Mouse (Mus musculus) liver, postnatal 0 days (tissue): ENCODE results near the gene Aldh3b1. TPM values are rescaled to one million over a fixed set of nuclear protein-coding genes. Genes with fewer than 3 reads are reported as not detected.

Experiments used
- ATAC-seq: fragments of 200-750 bp; cut with Nextera tagmentation; 2 replicates; pipeline ENCODE4 v1.8.0; 2017; ENCODE audit warnings: mild to moderate bottlenecking, moderate library complexity
- DNase-seq: peaks from one replicate; pipeline ENCODE4 v3.0.0-alpha.2; 2016
- H3K27ac ChIP-seq: fragments of 300-500 bp; sonication (generic); 2 replicates; pipeline ENCODE4 v1.5.1; 2014; ENCODE audit warnings: antibody characterized with exemption, moderate library complexity, mild to moderate bottlenecking, low read depth
- H3K27me3 ChIP-seq: fragments of 300-500 bp; sonication (generic); 2 replicates; pipeline ENCODE4 v1.6.1; 2014; ENCODE audit warnings: low read length, control low read depth, mixed read lengths; ENCODE audit not compliant: insufficient read depth
- H3K36me3 ChIP-seq: fragments of 300-500 bp; sonication (generic); replicated peaks from 2 replicates; pipeline ENCODE4 v1.6.1; 2014; ENCODE audit warnings: mild to moderate bottlenecking, control low read depth, low read length, moderate library complexity, mixed read lengths; ENCODE audit not compliant: insufficient read depth
- H3K4me1 ChIP-seq: fragments of 300-500 bp; sonication (generic); 2 replicates; pipeline ENCODE4 v1.6.1; 2014; ENCODE audit warnings: antibody characterized with exemption, mild to moderate bottlenecking, control low read depth; ENCODE audit not compliant: insufficient read depth
- H3K4me2 ChIP-seq: fragments of 300-500 bp; sonication (generic); 2 replicates; pipeline ENCODE4 v1.6.1; 2014; ENCODE audit warnings: low read depth, mild to moderate bottlenecking, low read length, moderate library complexity, mixed read lengths
- H3K4me3 ChIP-seq: fragments of 300-500 bp; sonication (generic); 2 replicates; pipeline ENCODE4 v1.5.1; 2014; ENCODE audit warnings: low read depth, low read length
- H3K9ac ChIP-seq: fragments of 300-500 bp; sonication (generic); replicated peaks from 2 replicates; pipeline ENCODE4 v1.6.1; 2014; ENCODE audit warnings: mild to moderate bottlenecking, moderate library complexity
- H3K9me3 ChIP-seq: fragments of 300-500 bp; sonication (generic); 2 replicates; pipeline ENCODE4 v1.6.1; 2016; ENCODE audit warnings: mild to moderate bottlenecking, control low read depth, low read length, mixed read lengths
- CTCF ChIP-seq: sonication (generic); IDR thresholded peaks from 2 replicates; pipeline ENCODE4 v1.5.1; 2016; ENCODE audit warnings: antibody characterized with exemption, low read depth
- EP300 ChIP-seq: IDR thresholded peaks from 2 replicates; pipeline ENCODE4 v1.6.1; 2016; ENCODE audit warnings: antibody characterized with exemption, low read depth, mild to moderate bottlenecking
- WGBS: fragments of 180-500 bp; shearing (Covaris S2); extraction: QIAGEN DNeasy Blood & Tissue Kit; methylation state at CpG from one replicate; pipeline ENCODE4 v1.1.7; 2014; ENCODE audit not compliant: insufficient replicate concordance; 5-methylcytosine and 5-hydroxymethylcytosine counted together
- polyA plus RNA-seq: library from polyadenylated mRNA; unstranded; fragments of >200 nt; fragmentation: Nextera tagmentation; extraction: Ambion mirVana; gene quantifications from 2 replicates; pipeline ENCODE4 v1.2.1, GENCODE M21; 2015

The Aldh3b1 gene
- polyA plus RNA-seq, 1 experiment from 2014 or later = 9.5 TPM

DNA sequence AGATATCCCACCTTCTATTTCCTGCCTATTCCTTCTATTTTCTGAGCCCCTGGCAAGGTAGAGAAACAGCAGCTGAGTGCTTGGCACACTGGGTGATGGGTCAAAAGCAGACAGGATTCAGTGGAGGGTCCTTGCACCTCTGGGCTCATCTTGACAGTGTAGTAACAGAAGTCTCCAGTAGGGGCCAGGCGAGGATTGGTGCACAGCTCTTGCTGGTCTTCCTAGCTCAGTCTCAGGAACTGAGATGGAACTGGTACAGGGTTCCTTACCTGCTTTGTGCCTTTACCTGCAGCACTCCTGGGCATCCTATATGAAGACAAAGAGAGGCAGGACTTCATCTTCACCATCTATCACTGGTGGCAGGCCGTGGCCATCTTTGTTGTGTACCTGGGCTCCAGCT is 17.1 kb upstream of the Aldh3b1 start:
- Histone ChIP-seq H3K27me3 (no peaks in the 10 kb centered on the region), H3K9ac (no peak overlapping the region), H3K27ac (no peak overlapping the region), H3K4me2 (no peak overlapping the region), H3K9me3 (no peaks in the 10 kb centered on the region), H3K4me1 (peaks cover 16% of the 10 kb centered on the region), H3K4me3 (no peak overlapping the region), H3K36me3 (peaks cover 37% of the 10 kb centered on the region)
- 21% methylated on average over 2 of the region's 2 CpGs for WGBS
- TF ChIP-seq CTCF (peak; percentile 93), EP300 (no peak)
- DNase-seq (peak; percentile 74), ATAC-seq (peak; percentile 61)

DNA sequence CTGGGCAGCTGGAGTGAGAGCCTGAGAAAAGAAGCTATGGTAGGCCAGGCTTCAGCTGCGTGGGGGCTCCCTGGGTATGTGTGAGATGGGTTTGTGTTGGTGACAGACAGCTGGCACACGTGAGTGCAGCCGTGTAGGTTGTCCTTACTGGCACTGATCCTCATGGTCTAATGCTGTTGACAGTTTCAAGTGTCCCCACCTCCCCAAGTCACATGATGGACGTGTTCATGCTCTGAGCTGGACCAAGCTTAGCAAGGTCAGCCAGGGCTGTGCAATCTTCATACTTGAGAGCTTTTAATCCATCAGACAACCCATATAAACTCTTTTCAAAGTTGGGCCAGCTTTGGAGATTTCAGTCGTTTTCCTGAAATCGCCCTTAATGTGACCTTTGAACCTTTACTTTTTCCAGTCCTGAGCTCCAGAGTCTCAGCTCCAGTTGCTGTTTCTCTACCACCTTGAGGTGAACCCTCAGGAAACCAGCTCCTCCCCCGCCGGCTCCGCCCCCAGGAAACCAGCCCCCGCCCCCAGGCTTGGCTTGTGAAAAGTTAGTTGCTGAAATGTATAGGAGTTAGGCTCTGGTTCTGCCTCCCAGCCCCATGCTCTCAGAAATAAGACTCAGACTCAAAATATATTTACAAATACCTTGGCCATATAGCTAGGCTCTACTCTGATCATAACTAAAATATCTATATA is 16.4 kb upstream of the Aldh3b1 start:
- DNase-seq (peak; percentile 65), ATAC-seq (peak; percentile 27; the same call in 1 of the 2 replicates)
- no peak overlapping the region for H3K9ac ChIP-seq
- H3K4me3 ChIP-seq = no peak overlapping the region
- WGBS = 26% methylated on average over 10 of the region's 10 CpGs
- no peaks in the 10 kb centered on the region for H3K9me3 ChIP-seq
- no peak overlapping the region for H3K27ac ChIP-seq
- H3K4me2 ChIP-seq = no peak overlapping the region
- H3K36me3 ChIP-seq = peaks cover 39% of the 10 kb centered on the region
- TF ChIP-seq EP300 (no peak), CTCF (no peak)
- H3K4me1 ChIP-seq = peaks cover 16% of the 10 kb centered on the region
- H3K27me3 ChIP-seq = no peaks in the 10 kb centered on the region

GRCm38 (mm10) chr19:3942986-3943735 is 13.6 kb upstream of the Aldh3b1 start:
- Histone ChIP-seq H3K36me3 (peaks cover 28% of the 10 kb centered on the region), H3K27me3 (no peaks in the 10 kb centered on the region), H3K4me1 (peaks cover 16% of the 10 kb centered on the region), H3K9ac (no peak overlapping the region), H3K9me3 (no peaks in the 10 kb centered on the region), H3K4me3 (no peak overlapping the region), H3K27ac (no peak overlapping the region), H3K4me2 (peak overlapping the region; percentile 36)
- no peak for TF ChIP-seq EP300
- TF ChIP-seq CTCF = no peak; the same call in 1 of the 2 replicates
- DNase-seq = peak; percentile 81
- WGBS = 25% methylated on average over 27 of the region's 27 CpGs
- peak; percentile 59 for ATAC-seq

DNA sequence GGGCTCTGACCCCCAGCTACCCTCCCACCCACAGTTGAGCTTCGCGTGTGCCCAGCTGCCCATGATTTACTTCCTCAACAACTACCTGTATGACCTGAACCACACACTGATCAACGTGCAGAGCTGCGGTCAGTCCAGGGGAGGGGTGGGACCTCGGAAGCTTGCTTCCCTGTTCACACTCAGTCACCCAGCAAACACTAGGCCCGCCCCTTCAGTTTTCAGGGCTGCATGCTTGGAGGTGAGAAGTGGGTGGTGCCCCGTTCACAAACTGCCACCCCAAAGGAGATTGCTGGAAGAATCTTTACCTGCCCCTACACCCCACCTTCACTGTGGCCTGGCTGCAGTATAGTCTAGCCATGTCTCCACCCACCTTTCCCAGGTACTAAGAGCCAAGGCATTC is 12.7 kb upstream of the Aldh3b1 start:
- H3K4me3 ChIP-seq = no peak overlapping the region
- no peak for TF ChIP-seq CTCF
- TF ChIP-seq EP300 = no peak
- no peaks in the 10 kb centered on the region for H3K9me3 ChIP-seq
- DNase-seq (no peak), ATAC-seq (no peak)
- no peak overlapping the region for H3K9ac ChIP-seq
- H3K27me3 ChIP-seq = no peaks in the 10 kb centered on the region
- 80% methylated on average over 7 of the region's 7 CpGs for WGBS
- H3K4me2 ChIP-seq = no peak overlapping the region
- H3K27ac ChIP-seq = no peak overlapping the region
- H3K36me3 ChIP-seq = peaks cover 21% of the 10 kb centered on the region
- H3K4me1 ChIP-seq = peaks cover 16% of the 10 kb centered on the region

GRCm38 (mm10) chr19:3935896-3936850 is 6.6 kb upstream of the Aldh3b1 start:
- ATAC-seq (peak; percentile 57), DNase-seq (peak; percentile 79)
- Histone ChIP-seq H3K4me2 (peak overlapping the region; percentile 75), H3K36me3 (peaks cover 3% of the 10 kb centered on the region; the same call in 1 of the 2 replicates), H3K9ac (peak overlapping the region; percentile 62), H3K4me1 (peaks cover 13% of the 10 kb centered on the region), H3K27ac (peak overlapping the region; percentile 81), H3K27me3 (no peaks in the 10 kb centered on the region), H3K9me3 (no peaks in the 10 kb centered on the region), H3K4me3 (peak overlapping the region; percentile 58)
- no peak for TF ChIP-seq EP300
- no peak for TF ChIP-seq CTCF
- 4% methylated on average over 22 of the region's 22 CpGs for WGBS
